Mouse (Mus musculus) adrenal gland (tissue): ENCODE results near the gene Wnt7b.

ENCODE experiments used
- intact Hi-C: fragments of 180-260 bp; cut with DNase I; formaldehyde crosslinking; loops from one replicate; pipeline ENCODE4 v1.15.1; 2025

The Wnt7b gene

GRCm38 (mm10) chr15:85524404-85524950 is 57.8 kb downstream of the Wnt7b start:
- intact Hi-C loops, result no loop called here

GRCm38 (mm10) chr15:85523173-85523991 is 58.9 kb downstream of the Wnt7b start:
- intact Hi-C loops, result no loop called here

GRCm38 (mm10) chr15:85519438-85519837 is 62.8 kb downstream of the Wnt7b start:
- intact Hi-C loops, result no loop called here

- intact Hi-C loops, result no loop called here
Observed at GRCm38 (mm10) chr15:85507370-85508014, 74.8 kb downstream of the Wnt7b start.

GRCm38 (mm10) chr15:85506680-85507079 is 75.6 kb downstream of the Wnt7b start:
- intact Hi-C loops, result no loop called here

GRCm38 (mm10) chr15:85505118-85505925 is 77.0 kb downstream of the Wnt7b start:
- intact Hi-C loops, result no loop called here

- intact Hi-C loops, result no loop called here
Observed at GRCm38 (mm10) chr15:85503127-85503526, 79.1 kb downstream of the Wnt7b start, which contains the start of gene 7530416G11Rik. Gene 7530416G11Rik (minus strand): TSS chr15:85503227.

GRCm38 (mm10) chr15:85500267-85500666 is 82.0 kb downstream of the Wnt7b start:
- intact Hi-C loops, result no loop called here

GRCm38 (mm10) chr15:85497981-85498475 is 84.2 kb downstream of the Wnt7b start:
- intact Hi-C loops, result no loop called here

- intact Hi-C loops, result no loop called here
Observed at GRCm38 (mm10) chr15:85497548-85497947, 84.7 kb downstream of the Wnt7b start.

- intact Hi-C loops, result no loop called here
Observed at GRCm38 (mm10) chr15:85494163-85494621, 88.1 kb downstream of the Wnt7b start.

GRCm38 (mm10) chr15:85489751-85490150 is 92.5 kb downstream of the Wnt7b start:
- intact Hi-C loops, result no loop called here

GRCm38 (mm10) chr15:85488900-85489299 is 93.4 kb downstream of the Wnt7b start:
- intact Hi-C loops, result no loop called here
